Mouse (Mus musculus) sigmoid colon, adult 10 weeks (tissue): ENCODE results near the gene Wdr46. TPM values are rescaled to one million over a fixed set of nuclear protein-coding genes. Genes with fewer than 3 reads are reported as not detected.

Experiments
- polyA plus RNA-seq: library from polyadenylated mRNA; stranded (reverse); fragments of 350-450 nt; fragmentation: Illumina TruSeq; extraction: RNeasy Lipid Tissue Mini Kit (QIAGEN cat#74804); gene quantifications from one replicate; pipeline ENCODE4 v1.2.3, GENCODE M21; 2014; ENCODE audit warnings: low read depth, low replicate concordance

Gene Wdr46
- 0.25 TPM for polyA plus RNA-seq

DNA sequence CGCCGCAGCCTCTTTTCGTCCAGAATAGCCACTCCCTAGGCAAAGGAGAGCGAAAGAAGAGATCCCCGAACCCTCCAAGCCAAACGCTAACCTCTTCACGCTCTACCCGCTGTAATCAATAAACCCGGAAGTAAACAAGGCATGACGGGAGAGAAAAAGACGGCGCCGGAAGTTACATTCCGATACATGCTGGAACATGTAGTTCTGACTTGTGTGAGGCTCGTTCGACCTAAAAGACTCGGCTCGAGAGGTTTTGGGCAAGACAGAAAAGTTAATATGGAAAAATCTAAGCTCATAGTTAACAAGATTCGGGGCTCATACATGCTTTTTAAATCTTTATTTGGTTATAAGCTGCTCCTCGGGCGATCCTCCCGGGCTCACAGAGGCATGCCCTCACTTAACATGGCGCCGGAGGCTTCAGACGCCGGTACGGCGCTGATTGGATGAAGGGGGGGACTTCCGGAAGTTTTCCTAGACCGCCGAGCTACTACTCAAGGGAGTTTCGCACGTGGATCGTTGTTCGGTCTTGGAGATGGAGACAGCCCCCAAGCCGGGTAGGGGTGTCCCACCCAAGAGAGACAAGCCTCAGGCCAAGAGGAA is at the start of gene Wdr46, which contains the start of gene Pfdn6:
Wdr46 (plus strand) TSS at position 455 of the 600 bp plus-strand sequence.
Pfdn6 (minus strand) TSS at position 138 of the 600 bp plus-strand sequence.

DNA sequence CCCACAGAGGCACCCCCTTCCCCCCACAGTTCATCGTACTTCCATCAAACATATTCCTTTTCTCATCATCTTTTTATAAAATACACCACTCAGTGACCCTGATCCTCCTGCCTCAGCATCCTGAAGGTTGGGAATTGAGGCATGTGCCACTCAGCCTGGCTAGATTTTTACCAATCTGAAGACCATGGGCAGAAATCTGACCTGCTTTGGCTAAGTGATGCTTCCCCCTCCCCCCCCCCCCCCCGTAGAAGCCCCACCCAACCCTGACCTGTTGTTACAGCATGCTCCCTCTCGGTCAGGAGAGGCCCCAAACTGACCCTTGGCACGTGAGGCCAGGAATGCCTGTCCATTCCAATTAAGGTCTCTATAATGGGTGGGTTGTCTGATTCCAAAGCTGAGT is 35.6 kb upstream of the Wdr46 start, which contains the start of gene Platr17:
Platr17 (plus strand) TSS at position 301 of the 400 bp plus-strand sequence.

DNA sequence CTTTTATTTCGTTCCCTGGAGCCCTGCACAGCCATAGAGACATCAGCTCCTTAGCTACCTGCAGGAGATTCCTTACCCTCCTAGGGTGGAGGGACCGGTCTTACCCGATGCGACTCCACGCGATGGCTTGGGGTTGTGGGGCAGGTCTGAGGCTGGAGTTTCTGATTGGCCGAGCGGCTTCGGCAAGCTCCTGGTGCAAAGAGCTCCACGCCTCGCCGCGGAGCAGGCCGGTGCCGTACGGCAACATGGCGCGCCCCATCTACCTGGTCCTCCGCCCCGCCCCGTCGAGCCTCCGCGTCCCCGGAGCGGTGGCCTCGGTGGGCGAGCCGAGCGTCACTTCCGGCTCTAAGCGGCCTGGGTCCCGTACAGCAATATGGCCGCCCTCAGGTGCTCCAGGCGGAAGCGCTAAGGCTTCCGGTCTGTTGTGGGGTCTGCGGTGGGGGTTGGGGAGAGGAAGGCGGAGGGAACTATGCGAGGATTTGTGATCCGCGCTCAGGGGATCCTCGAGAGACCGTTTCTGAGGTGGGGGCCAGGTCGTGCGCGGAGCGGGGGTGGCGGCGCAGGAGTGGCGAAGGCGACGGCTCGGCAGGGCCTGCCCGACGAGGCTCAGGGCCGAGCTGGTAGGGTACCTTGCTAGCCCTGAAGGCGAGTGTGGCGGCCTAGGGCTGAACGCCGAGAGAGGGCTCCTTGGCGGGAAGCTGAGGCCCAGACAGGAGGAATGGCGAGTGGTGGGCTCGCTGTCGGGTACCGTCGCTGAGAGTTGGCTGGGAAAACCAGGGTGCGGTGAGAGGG is 31.2 kb upstream of the Wdr46 start, which contains the start of gene Daxx:
Daxx (plus strand) TSS at position 338 of the 792 bp plus-strand sequence.

DNA sequence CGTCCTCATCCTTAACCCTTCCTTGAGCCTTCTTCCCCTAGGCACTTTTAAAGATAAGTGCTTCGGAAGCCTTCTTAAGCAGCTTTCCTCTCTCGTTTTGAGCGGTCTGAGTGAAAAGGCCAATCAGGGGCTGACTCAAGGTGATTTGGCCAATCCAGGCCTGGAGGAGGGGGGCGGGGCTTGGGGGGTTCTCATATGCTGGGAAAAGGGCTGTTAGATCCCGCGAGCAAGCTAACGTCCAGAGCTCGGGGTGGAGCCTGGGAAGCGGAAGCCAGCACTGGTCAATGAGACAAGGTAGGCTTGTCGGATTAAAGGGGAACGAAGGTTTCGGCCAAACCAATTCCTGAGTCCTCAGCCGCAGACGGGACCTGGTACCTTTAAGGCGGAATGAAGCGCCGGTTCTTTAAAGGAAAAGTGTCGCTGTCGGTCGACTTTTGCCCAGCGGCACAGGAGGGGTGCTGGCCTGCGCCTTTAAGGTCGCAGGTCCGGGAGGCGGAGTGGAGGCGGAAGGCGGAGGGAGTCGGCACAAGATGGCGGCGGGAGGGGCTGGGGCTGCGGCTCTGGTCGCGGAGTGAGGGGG is 24.7 kb upstream of the Wdr46 start, which contains the start of the genes Tapbp and Zbtb22:
Tapbp (plus strand) TSS at position 229 of the 580 bp plus-strand sequence.
Zbtb22 (plus strand) TSS at position 234 of the 580 bp plus-strand sequence.

DNA sequence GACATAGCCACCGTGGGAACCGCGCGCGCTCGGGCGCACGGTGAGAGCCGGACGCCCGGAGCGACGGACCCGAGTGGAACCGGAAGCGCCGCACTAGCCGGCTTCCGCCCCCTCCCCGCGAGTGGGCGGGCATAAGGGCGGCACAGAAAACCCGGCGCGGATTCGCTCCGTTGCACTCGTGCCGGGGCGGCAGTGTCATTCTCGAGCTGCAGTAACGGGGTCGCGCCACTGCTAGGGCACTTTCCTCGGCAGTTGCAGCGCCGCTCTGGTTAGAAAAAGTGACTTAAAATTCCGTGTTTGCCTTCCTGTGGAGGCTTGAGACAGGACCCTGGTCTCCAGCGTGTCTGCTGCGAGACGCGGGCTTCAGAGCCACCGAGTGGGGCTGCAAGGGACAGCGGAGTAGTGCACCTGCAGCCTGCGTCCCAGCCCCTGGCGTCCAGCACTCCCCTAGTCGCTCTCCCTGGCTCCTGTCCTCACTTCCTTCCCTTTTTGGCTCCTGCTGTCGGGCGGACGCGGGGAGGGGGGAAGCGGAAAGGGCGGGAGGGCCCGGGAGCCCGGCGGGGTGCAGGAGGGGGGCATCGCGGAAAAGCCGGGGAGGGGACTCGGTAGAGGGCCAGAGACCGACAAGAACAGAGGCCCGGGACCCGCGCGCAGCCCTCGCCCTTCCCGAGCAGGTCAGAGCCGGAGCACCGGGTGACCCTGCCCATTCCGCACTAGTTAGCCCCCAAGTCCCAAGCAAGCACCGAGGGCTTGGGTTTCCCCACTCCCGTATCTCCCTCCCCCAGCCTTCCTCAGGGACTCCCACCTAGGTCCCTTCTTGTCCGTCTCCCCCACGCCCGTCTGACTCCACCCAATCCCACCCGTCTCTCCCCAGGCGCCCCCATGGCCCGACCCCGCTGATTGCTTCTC is 10.8 kb upstream of the Wdr46 start, which contains the start of gene Rgl2:
Rgl2 (plus strand) TSS at position 173 of the 909 bp plus-strand sequence.

DNA sequence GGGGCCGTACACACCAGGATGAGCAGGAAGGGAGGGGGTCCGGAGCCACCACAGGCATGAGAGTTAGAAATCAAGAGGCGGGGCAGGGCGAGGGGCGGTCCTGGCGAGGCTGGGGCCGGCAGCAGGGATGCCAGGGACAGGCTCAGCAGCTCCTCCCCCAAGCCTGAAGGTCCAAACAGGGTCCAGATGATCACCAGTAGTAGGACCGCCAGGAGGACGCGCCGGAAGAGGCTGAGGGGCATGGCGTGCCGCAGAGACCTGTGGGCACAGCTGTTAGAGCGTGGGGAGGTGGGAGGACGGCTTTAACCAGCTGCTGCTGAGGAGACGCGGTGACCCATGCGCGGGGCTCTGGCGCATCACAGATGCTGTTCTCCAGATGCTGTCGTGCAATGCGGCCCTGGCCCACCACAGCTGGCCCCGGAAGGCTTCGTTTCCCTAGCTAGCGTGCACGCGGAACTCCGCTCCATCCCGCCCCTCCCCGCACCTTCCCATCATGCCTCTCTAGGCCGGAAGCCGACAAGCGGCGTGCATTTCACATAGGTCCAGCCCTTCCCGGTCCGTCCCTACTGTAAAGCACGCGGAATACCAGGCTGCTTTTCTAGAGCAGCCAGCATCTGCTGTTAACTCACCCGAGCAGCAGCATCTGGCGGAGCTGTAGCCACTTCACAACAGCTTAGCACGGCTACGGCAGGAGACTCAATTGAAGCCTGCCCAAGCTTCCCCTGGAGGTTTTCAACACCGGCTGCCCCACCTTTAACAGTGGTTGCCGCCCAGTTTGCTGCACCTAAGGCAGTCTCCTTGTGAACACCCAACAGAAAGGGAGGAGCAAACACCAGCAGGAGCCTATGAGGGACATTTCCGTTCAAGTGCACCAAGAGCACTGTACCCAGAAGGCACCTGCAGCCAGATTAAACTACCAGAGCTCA is 10.8 kb downstream of the Wdr46 start, which contains the start of gene B3galt4:
B3galt4 (minus strand) TSS at position 468 of the 926 bp plus-strand sequence.

DNA sequence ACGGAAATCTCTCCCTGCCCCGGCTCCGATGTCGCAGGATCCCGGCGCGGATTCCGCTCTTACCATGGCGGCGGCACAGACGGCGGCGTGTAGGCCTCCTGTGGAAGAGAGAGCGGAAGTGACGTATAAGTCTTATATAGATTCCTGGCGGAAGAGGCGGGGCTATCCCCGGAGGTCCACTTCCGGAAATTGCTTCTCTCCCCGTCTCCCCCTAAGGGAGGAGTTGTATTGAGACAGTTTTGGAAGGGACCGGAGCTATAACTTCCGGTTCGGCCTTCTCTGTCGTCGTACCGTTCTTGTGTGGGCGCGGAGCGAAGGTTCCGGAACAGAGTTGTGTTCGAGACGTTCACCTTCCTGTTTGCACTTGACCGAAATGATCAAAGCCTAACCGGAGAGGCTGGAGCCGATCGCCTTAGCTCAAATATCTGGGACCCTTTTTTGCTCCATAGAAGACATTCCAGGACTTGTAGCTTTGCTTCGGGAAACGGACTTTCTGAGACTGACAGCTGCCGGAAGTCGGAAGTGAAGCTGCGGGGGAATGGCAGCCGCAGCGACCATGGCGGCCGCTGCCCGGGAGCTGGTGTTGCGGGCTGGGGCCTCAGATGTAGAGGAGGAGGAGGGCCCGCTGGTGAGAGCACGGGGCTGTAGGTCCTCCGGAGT is 15.2 kb downstream of the Wdr46 start, which contains the start of the genes Vps52 and Rps18:
Vps52 (plus strand) TSS at position 258 of the 660 bp plus-strand sequence.
Rps18 (minus strand) TSS at position 447 of the 660 bp plus-strand sequence.

Other genes with a start within 250 kb of the Wdr46 start
- 26.0 TPM for gene March2, start 222.0 kb upstream of the Wdr46 start, polyA plus RNA-seq
- gene Rab11b, start 180.1 kb upstream of the Wdr46 start, polyA plus RNA-seq, result 27.5 TPM
- 1.0 TPM for gene Angptl4, start 158.8 kb upstream of the Wdr46 start, polyA plus RNA-seq
- gene Kank3, start 130.1 kb upstream of the Wdr46 start, polyA plus RNA-seq, result 5.3 TPM
- 77.1 TPM for gene Rps28, start 116.1 kb upstream of the Wdr46 start, polyA plus RNA-seq
- gene Ndufa7, start 116.1 kb upstream of the Wdr46 start, polyA plus RNA-seq, result 28.2 TPM
- gene Cd320, start 97.6 kb upstream of the Wdr46 start, polyA plus RNA-seq, result 5.6 TPM
- not detected for gene Gm7029, start 66.8 kb upstream of the Wdr46 start, polyA plus RNA-seq
- gene Kifc1, start 50.0 kb upstream of the Wdr46 start, polyA plus RNA-seq, result not detected
- gene Platr17, start 35.5 kb upstream of the Wdr46 start, polyA plus RNA-seq, result not detected
- 6.5 TPM for gene Daxx, start 31.2 kb upstream of the Wdr46 start, polyA plus RNA-seq
- 54.8 TPM for gene Tapbp, start 24.8 kb upstream of the Wdr46 start, polyA plus RNA-seq
- 1.8 TPM for gene Zbtb22, start 24.8 kb upstream of the Wdr46 start, polyA plus RNA-seq
- gene Rgl2, start 11.1 kb upstream of the Wdr46 start, polyA plus RNA-seq, result 8.0 TPM
- 8.4 TPM for gene Pfdn6, start 317 bp upstream of the Wdr46 start, polyA plus RNA-seq
- 0.38 TPM for gene B3galt4, start 10.8 kb downstream of the Wdr46 start, polyA plus RNA-seq
- 4.8 TPM for gene Vps52, start 15.2 kb downstream of the Wdr46 start, polyA plus RNA-seq
- gene Rps18, start 15.3 kb downstream of the Wdr46 start, polyA plus RNA-seq, result 34.2 TPM
- gene H2-K1, start 59.7 kb downstream of the Wdr46 start, polyA plus RNA-seq, result 407 TPM
- 1.8 TPM for gene Ring1, start 84.0 kb downstream of the Wdr46 start, polyA plus RNA-seq
- 1.2 TPM for gene H2-Ke6, start 87.4 kb downstream of the Wdr46 start, polyA plus RNA-seq
- 0.88 TPM for gene Slc39a7, start 91.0 kb downstream of the Wdr46 start, polyA plus RNA-seq
- gene Rxrb, start 91.2 kb downstream of the Wdr46 start, polyA plus RNA-seq, result 1.5 TPM
- 0.19 TPM for gene Col11a2, start 98.8 kb downstream of the Wdr46 start, polyA plus RNA-seq
- not detected for gene H2-Oa, start 151.7 kb downstream of the Wdr46 start, polyA plus RNA-seq
- 1.8 TPM for gene H2-DMa, start 178.9 kb downstream of the Wdr46 start, polyA plus RNA-seq
- gene Brd2, start 182.0 kb downstream of the Wdr46 start, polyA plus RNA-seq, result 212 TPM
- 6.1 TPM for gene H2-DMb2, start 202.6 kb downstream of the Wdr46 start, polyA plus RNA-seq
- 6.3 TPM for gene H2-DMb1, start 212.4 kb downstream of the Wdr46 start, polyA plus RNA-seq
- 4.0 TPM for gene Tap1, start 246.9 kb downstream of the Wdr46 start, polyA plus RNA-seq
- gene Psmb9, start 247.1 kb downstream of the Wdr46 start, polyA plus RNA-seq, result 7.7 TPM